Mouse (Mus musculus) CH12.LX (cell line): ENCODE measurements around the gene Zbtb6. TPM values are rescaled to one million over a fixed set of nuclear protein-coding genes. Genes with fewer than 3 reads are reported as not detected.
A peak's percentile ranks its signal among the peaks of the same experiment; 100 is the strongest.

ENCODE experiments used
- DNase-seq: peaks from one replicate; pipeline ENCODE4 v3.0.0-alpha.2; 2013; ENCODE audit errors: extremely low read depth
- H3K27ac ChIP-seq: 2 replicates; pipeline ENCODE4 v1.5.1; 2012; ENCODE audit warnings: low read depth, mild to moderate bottlenecking, control low read depth, moderate library complexity; ENCODE audit not compliant: insufficient read depth
- H3K27me3 ChIP-seq: replicated peaks from 2 replicates; pipeline ENCODE3; 2012; ENCODE audit warnings: inconsistent platforms
- H3K36me3 ChIP-seq, 2 experiments: replicated peaks in 1 of 2; 2 replicates each; pipeline versions ENCODE3 to v1.6.1; 2012; ENCODE audit warnings: inconsistent platforms in 1 of 2, low read length in 1 of 2, mild to moderate bottlenecking in 1 of 2, mixed read lengths in 1 of 2, moderate library complexity in 1 of 2; ENCODE audit not compliant: control insufficient read depth in 1 of 2, insufficient read depth in 1 of 2
- H3K4me1 ChIP-seq, 2 experiments: 2 replicates each; pipeline ENCODE4 v1.6.1; 2012; ENCODE audit warnings: inconsistent platforms in 1 of 2, moderate library complexity in 1 of 2; ENCODE audit not compliant: insufficient read depth in 2 of 2, control insufficient read depth in 1 of 2
- H3K4me2 ChIP-seq: 2 replicates; pipeline ENCODE4 v1.6.1; 2012; ENCODE audit warnings: low read depth, mild to moderate bottlenecking, control low read depth; ENCODE audit not compliant: poor library complexity, insufficient read depth, severe bottlenecking
- H3K4me3 ChIP-seq, 3 experiments: fragments of 150-350 bp in 1 of 3; sonication (generic) in 1 of 3; replicated peaks in 1 of 3; 2 replicates each; pipeline versions ENCODE3 to v1.5.1; 2011 to 2012; ENCODE audit warnings: low read depth in 2 of 3, low read length in 2 of 3, mild to moderate bottlenecking in 2 of 3, moderate library complexity in 2 of 3, control low read depth in 1 of 3, improper control_type of control experiment in 1 of 3, inconsistent platforms in 1 of 3, mixed read lengths in 1 of 3; ENCODE audit not compliant: poor library complexity in 1 of 3
- H3K79me2 ChIP-seq: replicated peaks from 2 replicates; pipeline ENCODE4 v1.6.1; 2012; ENCODE audit warnings: mild to moderate bottlenecking, moderate library complexity; ENCODE audit not compliant: control insufficient read depth, poor library complexity, insufficient read depth, severe bottlenecking; ENCODE audit errors: extremely low read depth
- H3K9ac ChIP-seq: 2 replicates; pipeline ENCODE4 v1.6.1; 2012; ENCODE audit warnings: low read depth, mild to moderate bottlenecking, control low read depth, moderate library complexity; ENCODE audit not compliant: insufficient read depth
- H3K9me3 ChIP-seq: replicated peaks from 2 replicates; pipeline ENCODE3; 2012; ENCODE audit warnings: low read length, inconsistent platforms, mixed read lengths
- BHLHE40 ChIP-seq: IDR thresholded peaks from 2 replicates; pipeline ENCODE4 v1.6.1; 2011; ENCODE audit warnings: mild to moderate bottlenecking, low read depth, low read length, improper control_type of control experiment
- CHD1 ChIP-seq: IDR thresholded peaks from 2 replicates; pipeline ENCODE4 v1.6.1; 2012; ENCODE audit warnings: low read depth, low read length, improper control_type of control experiment, inconsistent platforms
- CHD2 ChIP-seq: IDR thresholded peaks from 2 replicates; pipeline ENCODE4 v1.6.1; 2011; ENCODE audit warnings: low read length, improper control_type of control experiment
- CTCF ChIP-seq, 2 experiments: IDR thresholded peaks in 1 of 2; conservative IDR thresholded peaks in 1 of 2; 2 replicates each; pipeline ENCODE4 v1.5.1; 2011 to 2012; ENCODE audit warnings: low read depth in 2 of 2, low read length in 2 of 2, improper control_type of control experiment in 1 of 2, inconsistent platforms in 1 of 2, mild to moderate bottlenecking in 1 of 2, moderate library complexity in 1 of 2
- E2F4 ChIP-seq: IDR thresholded peaks from 2 replicates; pipeline ENCODE4 v1.6.1; 2011; ENCODE audit warnings: low read depth, low read length, improper control_type of control experiment; ENCODE audit not compliant: insufficient replicate concordance
- ELF1 ChIP-seq: IDR thresholded peaks from 2 replicates; pipeline ENCODE4 v1.6.1; 2014; ENCODE audit warnings: low read depth, mild to moderate bottlenecking, inconsistent platforms, low read length, improper control_type of control experiment
- EP300 ChIP-seq: IDR thresholded peaks from 2 replicates; pipeline ENCODE4 v1.6.1; 2011; ENCODE audit warnings: low read length, improper control_type of control experiment
- GABPA ChIP-seq: IDR thresholded peaks from 2 replicates; pipeline ENCODE4 v1.6.1; 2012; ENCODE audit warnings: low read depth, low read length, improper control_type of control experiment, inconsistent platforms; ENCODE audit not compliant: insufficient replicate concordance
- HCFC1 ChIP-seq: IDR thresholded peaks from 2 replicates; pipeline ENCODE4 v1.6.1; 2012; ENCODE audit warnings: low read depth, mild to moderate bottlenecking, inconsistent platforms, low read length, improper control_type of control experiment
- IRF4 ChIP-seq: IDR thresholded peaks from 2 replicates; pipeline ENCODE4 v1.6.1; 2014; ENCODE audit warnings: low read depth, mild to moderate bottlenecking, inconsistent platforms, low read length, improper control_type of control experiment
- JUN ChIP-seq: IDR thresholded peaks from 2 replicates; pipeline ENCODE4 v1.6.1; 2011; ENCODE audit warnings: low read depth, mild to moderate bottlenecking, low read length, improper control_type of control experiment, moderate library complexity; ENCODE audit not compliant: insufficient read depth
- JUND ChIP-seq: conservative IDR thresholded peaks from 2 replicates; pipeline ENCODE4 v1.6.1; 2011; ENCODE audit warnings: low read depth, low read length, improper control_type of control experiment
- KAT2A ChIP-seq: IDR thresholded peaks from 2 replicates; pipeline ENCODE4 v1.6.1; 2012; ENCODE audit warnings: low read length, improper control_type of control experiment, inconsistent platforms; ENCODE audit not compliant: insufficient replicate concordance
- MAFK ChIP-seq: IDR thresholded peaks from 2 replicates; pipeline ENCODE4 v1.6.1; 2011; ENCODE audit warnings: low read length, improper control_type of control experiment; ENCODE audit not compliant: insufficient replicate concordance
- MAX ChIP-seq: IDR thresholded peaks from 2 replicates; pipeline ENCODE4 v1.6.1; 2011; ENCODE audit warnings: low read length, improper control_type of control experiment
- MAZ ChIP-seq: IDR thresholded peaks from 2 replicates; pipeline ENCODE4 v1.6.1; 2012; ENCODE audit warnings: low read depth, mild to moderate bottlenecking, inconsistent platforms, low read length, improper control_type of control experiment, moderate library complexity
- MEF2A ChIP-seq: IDR thresholded peaks from 2 replicates; pipeline ENCODE4 v1.6.1; 2014; ENCODE audit warnings: low read depth, mild to moderate bottlenecking, inconsistent platforms, low read length, improper control_type of control experiment, borderline replicate concordance
- MXI1 ChIP-seq: IDR thresholded peaks from 2 replicates; pipeline ENCODE4 v1.6.1; 2011; ENCODE audit warnings: mild to moderate bottlenecking, low read depth, low read length, improper control_type of control experiment
- MYC ChIP-seq: IDR thresholded peaks from 2 replicates; pipeline ENCODE4 v1.6.1; 2011; ENCODE audit warnings: low read depth, mild to moderate bottlenecking, improper control_type of control experiment, low read length
- NELFE ChIP-seq: IDR thresholded peaks from 2 replicates; pipeline ENCODE4 v1.6.1; 2011; ENCODE audit warnings: low read depth, low read length, improper control_type of control experiment
- NRF1 ChIP-seq: IDR thresholded peaks from 2 replicates; pipeline ENCODE4 v1.6.1; 2014; ENCODE audit warnings: low read depth, mild to moderate bottlenecking, inconsistent platforms, low read length, improper control_type of control experiment, moderate library complexity
- PAX5 ChIP-seq: IDR thresholded peaks from 2 replicates; pipeline ENCODE4 v1.6.1; 2012; ENCODE audit warnings: low read length, inconsistent platforms, mixed read lengths
- POLR2A ChIP-seq: IDR thresholded peaks from 2 replicates; pipeline ENCODE4 v1.6.1; 2011; ENCODE audit warnings: low read depth, mild to moderate bottlenecking, improper control_type of control experiment, low read length
- POLR2AphosphoS2 ChIP-seq: IDR thresholded peaks from 2 replicates; pipeline ENCODE4 v1.6.1; 2011; ENCODE audit warnings: low read depth, low read length, improper control_type of control experiment
- RAD21 ChIP-seq: IDR thresholded peaks from 2 replicates; pipeline ENCODE4 v1.6.1; 2011; ENCODE audit warnings: low read depth, mild to moderate bottlenecking, low read length, improper control_type of control experiment, moderate library complexity
- RCOR1 ChIP-seq: conservative IDR thresholded peaks from 2 replicates; pipeline ENCODE4 v1.6.1; 2012; ENCODE audit warnings: low read depth, mild to moderate bottlenecking, inconsistent platforms, low read length, improper control_type of control experiment
- SIN3A ChIP-seq: IDR thresholded peaks from 2 replicates; pipeline ENCODE4 v1.6.1; 2012; ENCODE audit warnings: low read length, improper control_type of control experiment, inconsistent platforms
- SMC3 ChIP-seq: IDR thresholded peaks from 2 replicates; pipeline ENCODE4 v1.6.1; 2011; ENCODE audit warnings: low read depth, low read length, improper control_type of control experiment
- TBP ChIP-seq: conservative IDR thresholded peaks from 2 replicates; pipeline ENCODE4 v1.6.1; 2011; ENCODE audit warnings: low read depth, low read length, improper control_type of control experiment
- TCF12 ChIP-seq: IDR thresholded peaks from 2 replicates; pipeline ENCODE4 v1.6.1; 2014; ENCODE audit warnings: low read depth, mild to moderate bottlenecking, inconsistent platforms, low read length, improper control_type of control experiment
- UBTF ChIP-seq: IDR thresholded peaks from 2 replicates; pipeline ENCODE4 v1.6.1; 2012; ENCODE audit warnings: low read depth, mild to moderate bottlenecking, inconsistent platforms, low read length, improper control_type of control experiment, moderate library complexity
- USF1 ChIP-seq: IDR thresholded peaks from 2 replicates; pipeline ENCODE4 v1.6.1; 2014; ENCODE audit warnings: low read depth, mild to moderate bottlenecking, inconsistent platforms, low read length, improper control_type of control experiment
- USF2 ChIP-seq: conservative IDR thresholded peaks from 2 replicates; pipeline ENCODE4 v1.6.1; 2011; ENCODE audit warnings: low read depth, low read length, improper control_type of control experiment
- ZC3H11A ChIP-seq: IDR thresholded peaks from 2 replicates; pipeline ENCODE4 v1.6.1; 2012; ENCODE audit warnings: low read depth, mild to moderate bottlenecking, inconsistent platforms, low read length, improper control_type of control experiment
- ZKSCAN1 ChIP-seq: IDR thresholded peaks from 2 replicates; pipeline ENCODE4 v1.6.1; 2012; ENCODE audit warnings: low read depth, inconsistent platforms, low read length, improper control_type of control experiment, borderline replicate concordance
- ZMIZ1 ChIP-seq: IDR thresholded peaks from 2 replicates; pipeline ENCODE4 v1.6.1; 2012; ENCODE audit warnings: low read depth, mild to moderate bottlenecking, inconsistent platforms, low read length, improper control_type of control experiment
- ZNF384 ChIP-seq: IDR thresholded peaks from 2 replicates; pipeline ENCODE4 v1.6.1; 2012; ENCODE audit warnings: low read depth, low read length, improper control_type of control experiment, inconsistent platforms
- dilution Hi-C: fragments of 300-500 bp; cut with MboI; formaldehyde crosslinking; loops from 2 replicates; pipeline ENCODE4 v1.14.3; 2020; ENCODE audit warnings: low sequenced_read_pairs; ENCODE audit not compliant: extremely low pct_unique_long_range_greater_than_20kb, extremely low pct_ligation_motif_present
- in situ Hi-C: fragments of 300-500 bp; cut with MboI; formaldehyde crosslinking; loops from 3 replicates; pipeline ENCODE4 v1.14.3; 2019; ENCODE audit warnings: low sequenced_read_pairs, low pct_ligation_motif_present, low pct_unique_long_range_greater_than_20kb, mixed read lengths
- polyA plus RNA-seq: library from polyadenylated mRNA; unstranded; fragments of >175 nt; gene quantifications from 2 replicates; pipeline ENCODE4 v1.2.1, GENCODE M21; 2012; ENCODE audit warnings: low read depth; ENCODE audit not compliant: insufficient read length
- total RNA-seq, 2 experiments: library from RNA; depleted of rRNA; stranded (reverse); fragments of 300-350 nt in 1 of 2; fragments of >200 nt in 1 of 2; gene quantifications; 2 replicates each; pipeline ENCODE4 v1.2.3; 2012 to 2014

Zbtb6 gene
- total and polyA plus RNA-seq, 3 experiments = 6.7 to 23.3 (median 9.2) TPM

DNA sequence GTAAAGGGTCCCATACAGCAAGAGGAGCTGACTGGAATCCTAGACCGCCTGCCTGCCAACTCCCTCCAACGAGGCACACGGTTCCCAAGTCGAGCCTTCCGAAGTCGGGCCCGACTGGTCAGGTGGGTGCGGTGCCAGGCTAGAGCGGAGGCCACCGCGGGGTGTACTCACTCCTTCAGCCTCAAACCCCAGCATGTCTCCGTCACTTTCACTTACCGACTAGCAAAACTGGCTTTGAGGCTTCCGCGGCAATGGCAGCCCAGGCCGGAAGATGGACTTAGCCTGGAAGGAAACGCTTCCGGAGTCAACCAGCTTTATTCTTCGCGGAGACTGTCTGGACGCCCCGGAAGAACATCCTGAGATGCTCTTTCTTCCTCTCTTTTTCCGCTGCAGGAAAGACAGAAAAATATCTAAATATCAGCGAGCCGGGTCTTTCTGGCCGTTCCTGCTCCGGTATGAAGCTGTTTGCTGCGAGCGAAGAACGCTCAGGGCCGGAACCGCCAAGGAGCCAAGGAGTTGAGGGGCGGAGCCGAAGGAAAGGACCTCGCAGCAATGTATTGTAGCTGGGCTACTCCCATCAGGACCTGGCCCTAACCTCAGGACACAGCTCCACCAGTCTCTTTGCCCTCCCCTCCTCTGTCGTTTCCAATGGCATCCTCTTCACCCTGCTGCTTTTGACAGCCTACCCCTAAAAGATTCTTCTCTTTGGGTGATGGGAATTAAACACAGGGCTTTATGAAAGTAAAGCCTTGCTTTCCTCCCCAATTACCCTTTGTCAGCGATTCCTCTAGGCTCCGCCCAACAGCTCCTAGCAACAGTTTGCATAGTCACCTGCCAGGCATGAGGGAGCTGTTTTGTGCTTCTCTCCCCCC is 12.1 kb downstream of the Zbtb6 start:
- Histone ChIP-seq H3K9me3 (no peaks in the 10 kb centered on the region), H3K4me1 (peaks cover 4 to 40% of the 10 kb centered on the region in 2 experiments), H3K79me2 (peaks cover 45% of the 10 kb centered on the region), H3K36me3 (peaks cover 21 to 31% of the 10 kb centered on the region in 2 experiments), H3K27ac (peak overlapping the region; percentile 86), H3K4me2 (peak overlapping the region; percentile 88; the same call in 1 of the 2 replicates), H3K27me3 (no peaks in the 10 kb centered on the region), H3K4me3 (peak overlapping the region; percentile 67 to 95 (median 85)), H3K9ac (peak overlapping the region; percentile 100)
- peak; percentile 88 for TF ChIP-seq MXI1
- no peak for TF ChIP-seq MAZ
- no peak for TF ChIP-seq SMC3
- peak; percentile 43; the same call in 1 of the 2 replicates for TF ChIP-seq MEF2A
- TF ChIP-seq ELF1 = peak; percentile 93
- TF ChIP-seq MAFK = peak; percentile 85
- TF ChIP-seq ZMIZ1 = peak; percentile 45; the same call in 1 of the 2 replicates
- TF ChIP-seq USF1 = no peak
- TF ChIP-seq CHD1 = peak; percentile 60; the same call in 1 of the 2 replicates
- no peak for TF ChIP-seq ZC3H11A
- no peak for TF ChIP-seq PAX5
- TF ChIP-seq MYC = no peak; the same call in 1 of the 2 replicates
- TF ChIP-seq RCOR1 = peak; percentile 79; the same call in 1 of the 2 replicates
- TF ChIP-seq NELFE = peak; percentile 83
- TF ChIP-seq JUND = no peak
- peak; percentile 73 for TF ChIP-seq POLR2A
- peak; percentile 59; the same call in 1 of the 2 replicates for TF ChIP-seq MAX
- peak; percentile 12; the same call in 1 of the 2 replicates for TF ChIP-seq GABPA
- 0 out of 2 replicates have a peak, but pooled peaks have one; percentile 54 for TF ChIP-seq TCF12
- TF ChIP-seq SIN3A = peak; percentile 95
- TF ChIP-seq TBP = peak; percentile 52; the same call in 1 of the 2 replicates
- TF ChIP-seq E2F4 = 0 out of 2 replicates have a peak, but pooled peaks have one; percentile 61
- no peak for TF ChIP-seq ZNF384
- TF ChIP-seq HCFC1 = peak; percentile 95
- peak; percentile 95; the same call in 1 of the 2 replicates for TF ChIP-seq KAT2A
- peak; percentile 52; the same call in 1 of the 2 replicates for TF ChIP-seq POLR2AphosphoS2
- no peak for TF ChIP-seq USF2
- TF ChIP-seq EP300 = no peak
- no peak for TF ChIP-seq ZKSCAN1
- no peak for TF ChIP-seq RAD21
- no peak for TF ChIP-seq UBTF
- TF ChIP-seq NRF1 = peak; percentile 50
- TF ChIP-seq CHD2 = peak; percentile 96
- peak; percentile 94 for TF ChIP-seq BHLHE40
- no peak for TF ChIP-seq CTCF (conservative IDR thresholded peaks at IDR 0.05 in 1 of 2, IDR thresholded peaks at IDR 0.05 in 1 of 2; ENCODE audit: low read depth in 2 of 2, low read length in 2 of 2)
- no peak for TF ChIP-seq JUN
- TF ChIP-seq IRF4 = peak; percentile 68; the same call in 1 of the 2 replicates
- DNase-seq = peak; percentile 86
- in situ Hi-C loops = no loop called here
- dilution Hi-C loops = no loop called here
